Mouse (Mus musculus) heart, postnatal 0 days (tissue): ENCODE results near the gene Bmi1. TPM values are rescaled to one million over a fixed set of nuclear protein-coding genes. Genes with fewer than 3 reads are reported as not detected.

Experiments used
- ATAC-seq: fragments of 200-750 bp; cut with Nextera tagmentation; 2 replicates; pipeline ENCODE4 v1.8.0; 2017; ENCODE audit warnings: low read depth, moderate number of reproducible peaks, moderate library complexity; ENCODE audit not compliant: insufficient read depth
- DNase-seq: peaks from one replicate; pipeline ENCODE4 v3.0.0-alpha.2; 2016; ENCODE audit warnings: low spot score
- H3K27ac ChIP-seq: fragments of 300-500 bp; sonication (generic); 2 replicates; pipeline ENCODE4 v1.5.1; 2014; ENCODE audit warnings: low read depth, mild to moderate bottlenecking
- H3K27me3 ChIP-seq: fragments of 300-500 bp; sonication (generic); 2 replicates; pipeline ENCODE4 v1.6.1; 2014; ENCODE audit warnings: low read length, mixed read lengths; ENCODE audit not compliant: control insufficient read depth, insufficient read depth
- H3K36me3 ChIP-seq: fragments of 300-500 bp; sonication (generic); replicated peaks from 2 replicates; pipeline ENCODE4 v1.6.1; 2014; ENCODE audit warnings: low read length, mixed read lengths; ENCODE audit not compliant: control insufficient read depth, insufficient read depth
- H3K4me1 ChIP-seq: fragments of 300-500 bp; sonication (generic); 2 replicates; pipeline ENCODE4 v1.6.1; 2014; ENCODE audit warnings: antibody characterized with exemption; ENCODE audit not compliant: control insufficient read depth, insufficient read depth
- H3K4me2 ChIP-seq: fragments of 300-500 bp; sonication (generic); 2 replicates; pipeline ENCODE4 v1.6.1; 2014; ENCODE audit warnings: low read depth, mild to moderate bottlenecking, low read length, moderate library complexity
- H3K4me3 ChIP-seq: fragments of 300-500 bp; sonication (generic); 2 replicates; pipeline ENCODE4 v1.5.1; 2014; ENCODE audit warnings: low read depth, low read length
- H3K9ac ChIP-seq: fragments of 300-500 bp; sonication (generic); replicated peaks from 2 replicates; pipeline ENCODE4 v1.6.1; 2014; ENCODE audit warnings: low read depth, low read length, mixed read lengths
- H3K9me3 ChIP-seq: fragments of 300-500 bp; sonication (generic); replicated peaks from 2 replicates; pipeline ENCODE4 v1.6.1; 2016; ENCODE audit warnings: low read length; ENCODE audit not compliant: control insufficient read depth
- CTCF ChIP-seq: IDR thresholded peaks from 2 replicates; pipeline ENCODE4 v1.5.1; 2016; ENCODE audit warnings: antibody characterized with exemption, control low read depth, low read depth
- EP300 ChIP-seq: IDR thresholded peaks from 2 replicates; pipeline ENCODE4 v1.6.1; 2016; ENCODE audit warnings: antibody characterized with exemption, low read depth
- whole genome bisulfite sequencing: fragments of 180-500 bp; shearing (Covaris S2); extraction: QIAGEN DNeasy Blood & Tissue Kit; methylation state at CpG from one replicate; pipeline ENCODE4 v1.1.7; 2014; 5-methylcytosine and 5-hydroxymethylcytosine counted together
- polyA plus RNA-seq: library from polyadenylated mRNA; unstranded; fragments of >200 nt; fragmentation: Nextera tagmentation; extraction: Ambion mirVana; gene quantifications from 2 replicates; pipeline ENCODE4 v1.2.1, GENCODE M21; 2015
- total RNA-seq: library from RNA; depleted of rRNA; stranded (reverse); fragments of >200 nt; gene quantifications from 2 replicates; pipeline ENCODE4 v1.2.3, GENCODE M21; 2014; ENCODE audit warnings: low replicate concordance

Gene Bmi1
- total and polyA plus RNA-seq, 2 experiments from 2014 or later = 14.7 to 46.6 TPM

- Histone ChIP-seq H3K4me3 (no peak overlapping the region), H3K27ac (no peak overlapping the region), H3K4me1 (peaks cover 17% of the 10 kb centered on the region), H3K27me3 (peaks cover 82% of the 10 kb centered on the region), H3K9me3 (no peaks in the 10 kb centered on the region), H3K4me2 (no peak overlapping the region), H3K9ac (no peak overlapping the region), H3K36me3 (no peaks in the 10 kb centered on the region)
- DNase-seq (no peak), ATAC-seq (no peak)
- TF ChIP-seq EP300 (no peak), CTCF (no peak)
- WGBS = 23% methylated on average over 1 of the region's 1 CpGs
Measured at GRCm38 (mm10) chr2:18692548-18692947, 15.7 kb downstream of the Bmi1 start.

GRCm38 (mm10) chr2:18693491-18693870 is 16.7 kb downstream of the Bmi1 start:
- no peak for TF ChIP-seq CTCF
- no peak for TF ChIP-seq EP300
- WGBS = 2% methylated on average over 5 of the region's 5 CpGs
- Histone ChIP-seq H3K9ac (peak overlapping the region; percentile 97; the same call in 1 of the 2 replicates), H3K9me3 (no peaks in the 10 kb centered on the region), H3K4me2 (peak overlapping the region; percentile 99), H3K27me3 (peaks cover 83% of the 10 kb centered on the region), H3K4me1 (peaks cover 17% of the 10 kb centered on the region), H3K36me3 (no peaks in the 10 kb centered on the region), H3K4me3 (peak overlapping the region; percentile 86), H3K27ac (no peak overlapping the region)
- no peak for DNase-seq
- no peak for ATAC-seq

- ATAC-seq (peak; percentile 78), DNase-seq (peak; percentile 67)
- Histone ChIP-seq H3K9me3 (no peaks in the 10 kb centered on the region), H3K9ac (peak within 1 kb of the TSS; percentile 97), H3K27me3 (peaks cover 83% of the 10 kb centered on the region), H3K36me3 (no peaks in the 10 kb centered on the region), H3K4me2 (peak within 1 kb of the TSS; percentile 99), H3K4me3 (peak within 1 kb of the TSS; percentile 86), H3K4me1 (peaks cover 15% of the 10 kb centered on the region), H3K27ac (peak within 1 kb of the TSS; percentile 94)
- WGBS = under 1% methylated on average over 45 of the region's 61 CpGs
- no peak for TF ChIP-seq EP300
- TF ChIP-seq CTCF = no peak
Measured at GRCm38 (mm10) chr2:18693871-18694610, 17.2 kb downstream of the Bmi1 start, which contains the start of gene Spag6. Gene Spag6 (plus strand): TSS chr2:18694032.

- no peaks in the 10 kb centered on the region for H3K9me3 ChIP-seq
- ATAC-seq (peak; percentile 34; the same call in 1 of the 2 replicates), DNase-seq (no peak)
- H3K4me1 ChIP-seq = peaks cover 13% of the 10 kb centered on the region
- peak overlapping the region; percentile 99 for H3K4me2 ChIP-seq
- no peak for TF ChIP-seq CTCF
- no peak for TF ChIP-seq EP300
- H3K27me3 ChIP-seq = peaks cover 83% of the 10 kb centered on the region
- H3K36me3 ChIP-seq = no peaks in the 10 kb centered on the region
- H3K27ac ChIP-seq = peak overlapping the region; percentile 94
- H3K4me3 ChIP-seq = peak overlapping the region; percentile 86
- H3K9ac ChIP-seq = peak overlapping the region; percentile 97
- 4% methylated on average over 18 of the region's 20 CpGs for WGBS
Measured at GRCm38 (mm10) chr2:18694611-18694950, 17.8 kb downstream of the Bmi1 start.

- H3K4me2 ChIP-seq = peak overlapping the region; percentile 99
- no peak overlapping the region for H3K27ac ChIP-seq
- 12% methylated on average over 8 of the region's 8 CpGs for WGBS
- ATAC-seq (no peak), DNase-seq (no peak)
- H3K27me3 ChIP-seq = peaks cover 83% of the 10 kb centered on the region
- no peak for TF ChIP-seq EP300
- TF ChIP-seq CTCF = no peak
- H3K9ac ChIP-seq = no peak overlapping the region
- no peaks in the 10 kb centered on the region for H3K36me3 ChIP-seq
- no peaks in the 10 kb centered on the region for H3K9me3 ChIP-seq
- peaks cover 8% of the 10 kb centered on the region for H3K4me1 ChIP-seq
- peak overlapping the region; percentile 86 for H3K4me3 ChIP-seq
Measured at GRCm38 (mm10) chr2:18695163-18695562, 18.3 kb downstream of the Bmi1 start.
